Mouse (Mus musculus) spleen, adult 2 months (tissue): ENCODE results near the gene Heatr5a.

Source experiments
- CTCF ChIP-seq: fragments of 200-500 bp; IDR thresholded peaks from 2 replicates; pipeline ENCODE4 v1.5.1; 2011; ENCODE audit warnings: mild to moderate bottlenecking, inconsistent platforms; ENCODE audit not compliant: insufficient read depth, insufficient read length, insufficient replicate concordance; ENCODE audit errors: extremely low read depth
- POLR2A ChIP-seq: fragments of 200-500 bp; IDR thresholded peaks from 2 replicates; pipeline ENCODE4 v1.6.1; 2011; ENCODE audit warnings: low read depth, low read length, inconsistent platforms

DNA sequence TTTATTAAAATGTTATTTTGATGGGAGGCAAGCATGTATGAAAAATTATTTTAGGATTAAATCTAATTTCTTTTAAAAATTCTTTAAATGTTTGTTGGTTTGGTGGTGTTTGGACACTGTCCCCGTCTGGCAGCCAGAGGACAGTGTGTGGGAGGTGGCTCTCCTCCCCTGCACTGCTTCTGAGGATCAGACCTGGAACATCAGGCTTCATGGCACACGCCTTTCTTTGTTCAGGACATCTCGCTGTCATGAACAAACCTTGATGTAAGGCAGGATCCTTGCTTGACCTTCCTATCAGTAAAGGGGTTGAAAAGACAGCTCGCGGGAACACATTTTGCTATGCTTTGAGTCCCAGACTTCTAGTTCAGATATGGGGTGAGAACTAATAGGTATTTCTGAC lies 61.9 kb downstream of the Heatr5a start:
- TF ChIP-seq CTCF (no peak), POLR2A (no peak)
